Mouse (Mus musculus) brown adipose tissue, adult 24 weeks (tissue): ENCODE results near the gene Cep57. TPM values are rescaled to one million over a fixed set of nuclear protein-coding genes. Genes with fewer than 3 reads are reported as not detected.
A peak's percentile ranks its signal among the peaks of the same experiment; 100 is the strongest.
"Not testable (repeated sequence)": the region's sequence is repeated elsewhere in the genome, so short reads cannot be mapped to it uniquely, and the experiment has no call there.

Experiments
- H3K27ac ChIP-seq: fragments of 200-500 bp; replicated peaks from 2 replicates; pipeline ENCODE4 v1.5.1; 2012; ENCODE audit warnings: low read depth, mild to moderate bottlenecking, low read length
- H3K4me1 ChIP-seq: fragments of 200-500 bp; 2 replicates; pipeline ENCODE4 v1.6.1; 2012; ENCODE audit warnings: low read length, mixed read lengths; ENCODE audit not compliant: control insufficient read depth, insufficient read depth, insufficient read length
- H3K4me3 ChIP-seq: fragments of 200-500 bp; 2 replicates; pipeline ENCODE4 v1.5.1; 2012; ENCODE audit warnings: low read depth, mild to moderate bottlenecking, low read length, moderate library complexity; ENCODE audit not compliant: insufficient read depth
- polyA plus RNA-seq: library from polyadenylated mRNA; stranded (reverse); fragments of >200 nt; gene quantifications from 2 replicates; pipeline ENCODE4 v1.2.4, GENCODE M21; 2012; ENCODE audit not compliant: missing spikeins, insufficient read depth, insufficient read length

Gene Cep57
- polyA plus RNA-seq, 1 experiment = 9.0 TPM

- Histone ChIP-seq H3K4me1 (no peaks in the 10 kb centered on the region), H3K4me3 (peak overlapping the region; percentile 71), H3K27ac (no peak overlapping the region)
These were observed 1.0 kb downstream of the Cep57 start for GRCm38 (mm10) chr9:13825896-13826295.

GRCm38 (mm10) chr9:13820774-13821173 lies 6.1 kb downstream of the Cep57 start:
- Histone ChIP-seq H3K27ac (no peak overlapping the region), H3K4me3 (no peak overlapping the region), H3K4me1 (no peaks in the 10 kb centered on the region)

GRCm38 (mm10) chr9:13818369-13818768 lies 8.5 kb downstream of the Cep57 start:
- H3K4me3 ChIP-seq = no peak overlapping the region
- no peak overlapping the region for H3K27ac ChIP-seq
- H3K4me1 ChIP-seq = no peaks in the 10 kb centered on the region

GRCm38 (mm10) chr9:13809937-13810336 lies 17.0 kb downstream of the Cep57 start:
- H3K4me3 ChIP-seq = no peak overlapping the region
- H3K27ac ChIP-seq = no peak overlapping the region

GRCm38 (mm10) chr9:13807657-13808056 lies 19.2 kb downstream of the Cep57 start:
- Histone ChIP-seq H3K4me1 (no peaks in the 10 kb centered on the region), H3K27ac (no peak overlapping the region), H3K4me3 (no peak overlapping the region)

More at GRCm38 (mm10) chr9:13809937-13810336, 17.0 kb downstream of the Cep57 start:
- no peaks in the 10 kb centered on the region for H3K4me1 ChIP-seq

GRCm38 (mm10) chr9:13806854-13807253 lies 20.1 kb downstream of the Cep57 start:
- Histone ChIP-seq H3K4me1 (no peaks in the 10 kb centered on the region), H3K4me3 (no peak overlapping the region), H3K27ac (no peak overlapping the region)

GRCm38 (mm10) chr9:13804480-13804879 lies 22.4 kb downstream of the Cep57 start:
- H3K4me1 ChIP-seq = no peaks in the 10 kb centered on the region
- no peak overlapping the region for H3K27ac ChIP-seq
- no peak overlapping the region for H3K4me3 ChIP-seq

- Histone ChIP-seq H3K4me1 (no peaks in the 10 kb centered on the region), H3K4me3 (no peak overlapping the region), H3K27ac (no peak overlapping the region)
These were observed 32.2 kb downstream of the Cep57 start for GRCm38 (mm10) chr9:13794756-13795155.

GRCm38 (mm10) chr9:13794302-13794701 lies 32.6 kb downstream of the Cep57 start:
- no peak overlapping the region for H3K27ac ChIP-seq
- H3K4me1 ChIP-seq = no peaks in the 10 kb centered on the region
- no peak overlapping the region for H3K4me3 ChIP-seq

- not testable (repeated sequence) for H3K4me3 ChIP-seq, H3K4me1 ChIP-seq, H3K27ac ChIP-seq
These were observed 36.0 kb downstream of the Cep57 start for GRCm38 (mm10) chr9:13790864-13791263.

GRCm38 (mm10) chr9:13781985-13782384 lies 44.9 kb downstream of the Cep57 start:
- Histone ChIP-seq H3K4me1 (no peaks in the 10 kb centered on the region), H3K4me3 (no peak overlapping the region), H3K27ac (no peak overlapping the region)

GRCm38 (mm10) chr9:13774732-13775131 lies 52.2 kb downstream of the Cep57 start:
- Histone ChIP-seq H3K4me3 (no peak overlapping the region), H3K4me1 (0 out of 2 replicates have a peak, but pooled peaks cover 2% of the 10 kb centered on the region), H3K27ac (no peak overlapping the region)

- H3K27ac ChIP-seq = no peak overlapping the region
These were observed 60.3 kb downstream of the Cep57 start for GRCm38 (mm10) chr9:13766570-13766969.

GRCm38 (mm10) chr9:13765624-13766023 lies 61.3 kb downstream of the Cep57 start:
- Histone ChIP-seq H3K4me1 (peaks cover 2% of the 10 kb centered on the region; the same call in 1 of the 2 replicates), H3K27ac (no peak overlapping the region), H3K4me3 (no peak overlapping the region)

More at GRCm38 (mm10) chr9:13766570-13766969, 60.3 kb downstream of the Cep57 start:
- Histone ChIP-seq H3K4me3 (no peak overlapping the region), H3K4me1 (peaks cover 4% of the 10 kb centered on the region; the same call in 1 of the 2 replicates)

- Histone ChIP-seq H3K27ac (no peak overlapping the region), H3K4me1 (peaks cover 2% of the 10 kb centered on the region; the same call in 1 of the 2 replicates), H3K4me3 (no peak overlapping the region)
These were observed 66.5 kb downstream of the Cep57 start for GRCm38 (mm10) chr9:13760430-13760829.
